Mouse (Mus musculus): ENCODE data around the gene Rsbn1l.

GRCm38 (mm10) chr5:20935934-20936333 is 20.3 kb downstream of the Rsbn1l start:
- TF ChIP-seq GATA1 (IDR thresholded peaks at IDR 0.05; ENCODE audit: low read length) (no peak), TAL1 (IDR thresholded peaks at IDR 0.05; ENCODE audit: low read length) (no peak)
